Mouse (Mus musculus) MEL (cell line): ENCODE measurements at regions not wholly inside any gene's neighbourhood (a gene's known extent, or its start where the extent isn't known, plus 50 kb on each side); places are given as distances from the start of the nearest gene placed in this dataset.

Source experiments
- DNase-seq: peaks from one replicate; pipeline ENCODE4 v3.0.0; 2011; ENCODE audit warnings: low read depth, low spot score
- H3K27ac ChIP-seq: 2 replicates; pipeline ENCODE4 v1.5.1; 2012; ENCODE audit warnings: low read depth, mild to moderate bottlenecking, control low read depth, low read length, moderate library complexity; ENCODE audit not compliant: control insufficient read depth
- H3K27me3 ChIP-seq, 2 experiments: fragments of 150-350 bp in 1 of 2; sonication (generic) in 1 of 2; 2 replicates each; pipeline ENCODE4 v1.6.1; 2012; ENCODE audit warnings: low read length in 2 of 2, mild to moderate bottlenecking in 2 of 2, improper control_type of control experiment in 1 of 2, moderate library complexity in 1 of 2; ENCODE audit not compliant: insufficient read depth in 2 of 2, control insufficient read depth in 1 of 2
- H3K36me3 ChIP-seq, 2 experiments: 2 replicates each; pipeline ENCODE4 v1.6.1; 2012 to 2014; ENCODE audit warnings: low read length in 2 of 2, improper control_type of control experiment in 1 of 2, inconsistent platforms in 1 of 2, mild to moderate bottlenecking in 1 of 2; ENCODE audit not compliant: insufficient read depth in 2 of 2, control insufficient read depth in 1 of 2
- H3K4me1 ChIP-seq, 2 experiments: fragments of 150-350 bp in 1 of 2; sonication (generic) in 1 of 2; 2 replicates each; pipeline ENCODE4 v1.6.1; 2012; ENCODE audit warnings: low read length in 2 of 2, improper control_type of control experiment in 1 of 2, mild to moderate bottlenecking in 1 of 2; ENCODE audit not compliant: insufficient read depth in 2 of 2, control insufficient read depth in 1 of 2
- H3K4me3 ChIP-seq, 2 experiments: fragments of 150-350 bp in 1 of 2; sonication (generic) in 1 of 2; 2 replicates each; pipeline ENCODE4 v1.5.1; 2012; ENCODE audit warnings: low read depth in 2 of 2, low read length in 2 of 2, mild to moderate bottlenecking in 2 of 2, moderate library complexity in 2 of 2, control low read depth in 1 of 2, improper control_type of control experiment in 1 of 2; ENCODE audit not compliant: control insufficient read depth in 1 of 2, insufficient read depth in 1 of 2
- H3K79me2 ChIP-seq: 2 replicates; pipeline ENCODE4 v1.6.1; 2012; ENCODE audit warnings: mild to moderate bottlenecking, low read length, moderate library complexity; ENCODE audit not compliant: control insufficient read depth, poor library complexity, insufficient read depth
- H3K9ac ChIP-seq: 2 replicates; pipeline ENCODE4 v1.6.1; 2012; ENCODE audit warnings: low read depth, mild to moderate bottlenecking, control low read depth, low read length, moderate library complexity; ENCODE audit not compliant: control insufficient read depth, poor library complexity, severe bottlenecking
- H3K9me3 ChIP-seq: fragments of 150-350 bp; sonication (generic); replicated peaks from 2 replicates; pipeline ENCODE4 v1.6.1; 2012; ENCODE audit warnings: mild to moderate bottlenecking, low read length, improper control_type of control experiment, moderate library complexity; ENCODE audit not compliant: insufficient read depth
- BHLHE40 ChIP-seq: IDR thresholded peaks from 2 replicates; pipeline ENCODE4 v1.6.1; 2012; ENCODE audit warnings: low read depth, mild to moderate bottlenecking, inconsistent platforms, low read length, improper control_type of control experiment, borderline replicate concordance
- CHD1 ChIP-seq: IDR thresholded peaks from 2 replicates; pipeline ENCODE4 v1.6.1; 2012; ENCODE audit warnings: low read depth, mild to moderate bottlenecking, inconsistent platforms, low read length, improper control_type of control experiment
- CHD2 ChIP-seq: IDR thresholded peaks from 2 replicates; pipeline ENCODE4 v1.6.1; 2011; ENCODE audit warnings: low read length, improper control_type of control experiment
- CTCF ChIP-seq, 3 experiments: IDR thresholded peaks in 2 of 3; conservative IDR thresholded peaks in 1 of 3; 2 replicates each; pipeline ENCODE4 v1.5.1; 2011 to 2012; ENCODE audit warnings: low read length in 3 of 3, low read depth in 2 of 3, mild to moderate bottlenecking in 2 of 3, improper control_type of control experiment in 1 of 3, inconsistent platforms in 1 of 3, mixed read lengths in 1 of 3, moderate library complexity in 1 of 3; ENCODE audit not compliant: control insufficient read depth in 1 of 3, insufficient read depth in 1 of 3, poor library complexity in 1 of 3, severe bottlenecking in 1 of 3
- E2F4 ChIP-seq: IDR thresholded peaks from 2 replicates; pipeline ENCODE4 v1.6.1; 2011; ENCODE audit warnings: low read depth, low read length, improper control_type of control experiment, borderline replicate concordance
- EP300 ChIP-seq, 2 experiments: IDR thresholded peaks; 2 replicates each; pipeline ENCODE4 v1.6.1; 2011; ENCODE audit warnings: improper control_type of control experiment in 2 of 2, low read length in 2 of 2, low read depth in 1 of 2, mild to moderate bottlenecking in 1 of 2
- GABPA ChIP-seq: IDR thresholded peaks from 2 replicates; pipeline ENCODE4 v1.6.1; 2012; ENCODE audit warnings: low read depth, mild to moderate bottlenecking, inconsistent platforms, low read length, improper control_type of control experiment, moderate library complexity
- GATA1 ChIP-seq: IDR thresholded peaks from 2 replicates; pipeline ENCODE4 v1.6.1; 2011; ENCODE audit warnings: low read depth, low read length, improper control_type of control experiment
- KAT2A ChIP-seq: conservative IDR thresholded peaks from 2 replicates; pipeline ENCODE4 v1.6.1; 2012; ENCODE audit warnings: low read depth, low read length, improper control_type of control experiment, inconsistent platforms
- MAX ChIP-seq: IDR thresholded peaks from 2 replicates; pipeline ENCODE4 v1.6.1; 2011; ENCODE audit warnings: low read length, improper control_type of control experiment
- MAZ ChIP-seq: IDR thresholded peaks from 2 replicates; pipeline ENCODE4 v1.6.1; 2012; ENCODE audit warnings: low read depth, mild to moderate bottlenecking, inconsistent platforms, low read length, improper control_type of control experiment
- MEF2A ChIP-seq: IDR thresholded peaks from 2 replicates; pipeline ENCODE4 v1.6.1; 2014; ENCODE audit warnings: low read depth, mild to moderate bottlenecking, inconsistent platforms, low read length, improper control_type of control experiment; ENCODE audit not compliant: poor library complexity, insufficient replicate concordance, severe bottlenecking; ENCODE audit errors: extremely low read depth
- MYB ChIP-seq: IDR thresholded peaks from 2 replicates; pipeline ENCODE4 v1.6.1; 2011; ENCODE audit warnings: mild to moderate bottlenecking, low read depth, low read length, improper control_type of control experiment
- MYC ChIP-seq: IDR thresholded peaks from 2 replicates; pipeline ENCODE4 v1.6.1; 2011; ENCODE audit warnings: low read depth, mild to moderate bottlenecking, low read length, improper control_type of control experiment, moderate library complexity
- NELFE ChIP-seq: IDR thresholded peaks from 2 replicates; pipeline ENCODE4 v1.6.1; 2011; ENCODE audit warnings: low read depth, low read length, improper control_type of control experiment
- NRF1 ChIP-seq: IDR thresholded peaks from 2 replicates; pipeline ENCODE4 v1.6.1; 2014; ENCODE audit warnings: low read depth, mild to moderate bottlenecking, inconsistent platforms, low read length, improper control_type of control experiment, moderate library complexity; ENCODE audit not compliant: poor library complexity, insufficient read depth, severe bottlenecking
- POLR2A ChIP-seq, 2 experiments: IDR thresholded peaks; 2 replicates each; pipeline ENCODE4 v1.6.1; 2011 to 2012; ENCODE audit warnings: low read length in 2 of 2, mild to moderate bottlenecking in 2 of 2, control low read depth in 1 of 2, improper control_type of control experiment in 1 of 2, low read depth in 1 of 2, moderate library complexity in 1 of 2; ENCODE audit not compliant: control insufficient read depth in 1 of 2, insufficient read depth in 1 of 2, poor library complexity in 1 of 2
- POLR2AphosphoS5 ChIP-seq: IDR thresholded peaks from 2 replicates; pipeline ENCODE4 v1.6.1; 2012; ENCODE audit warnings: low read depth, borderline replicate concordance, mild to moderate bottlenecking, inconsistent platforms, low read length, moderate library complexity, mixed read lengths
- RAD21 ChIP-seq: IDR thresholded peaks from 2 replicates; pipeline ENCODE4 v1.6.1; 2011; ENCODE audit warnings: mild to moderate bottlenecking, low read depth, low read length, improper control_type of control experiment
- SIN3A ChIP-seq: IDR thresholded peaks from 2 replicates; pipeline ENCODE4 v1.6.1; 2012; ENCODE audit warnings: low read length, improper control_type of control experiment, inconsistent platforms
- SMC3 ChIP-seq: IDR thresholded peaks from 2 replicates; pipeline ENCODE4 v1.6.1; 2011; ENCODE audit warnings: low read depth, low read length, improper control_type of control experiment
- TBP ChIP-seq: IDR thresholded peaks from 2 replicates; pipeline ENCODE4 v1.8.0; 2011; ENCODE audit warnings: low read depth, low read length, improper control_type of control experiment
- TCF12 ChIP-seq: IDR thresholded peaks from 2 replicates; pipeline ENCODE4 v1.6.1; 2014; ENCODE audit warnings: low read depth, mild to moderate bottlenecking, inconsistent platforms, low read length, improper control_type of control experiment, moderate library complexity
- USF2 ChIP-seq, 2 experiments: IDR thresholded peaks; 2 replicates each; pipeline ENCODE4 v1.6.1; 2011 to 2012; ENCODE audit warnings: improper control_type of control experiment in 2 of 2, low read length in 2 of 2, borderline replicate concordance in 1 of 2, inconsistent platforms in 1 of 2, low read depth in 1 of 2, mild to moderate bottlenecking in 1 of 2; ENCODE audit not compliant: insufficient read depth in 1 of 2
- ZKSCAN1 ChIP-seq: IDR thresholded peaks from 2 replicates; pipeline ENCODE4 v1.6.1; 2012; ENCODE audit warnings: low read depth, mild to moderate bottlenecking, inconsistent platforms, low read length, improper control_type of control experiment, moderate library complexity
- ZMIZ1 ChIP-seq: IDR thresholded peaks from 2 replicates; pipeline ENCODE4 v1.6.1; 2012; ENCODE audit warnings: low read depth, mild to moderate bottlenecking, inconsistent platforms, low read length, improper control_type of control experiment, moderate library complexity

- H3K4me3 ChIP-seq, result no peak overlapping the region
- TF ChIP-seq TBP (no peak), BHLHE40 (no peak), SIN3A (no peak), GABPA (no peak)
- no peaks in the 10 kb centered on the region for H3K27me3 ChIP-seq
- H3K9ac ChIP-seq, result no peak overlapping the region
- peak; percentile 7 for DNase-seq
- H3K36me3 ChIP-seq, result no peaks in the 10 kb centered on the region
- H3K9me3 ChIP-seq, result no peaks in the 10 kb centered on the region
- no peak overlapping the region for H3K27ac ChIP-seq
- no peaks in the 10 kb centered on the region; a peak in 1 of 4 replicates for H3K4me1 ChIP-seq
- H3K79me2 ChIP-seq, result no peaks in the 10 kb centered on the region
Measured at GRCm38 (mm10) chr16:75304743-75305142, 281.1 kb downstream of the Lipi start.

GRCm38 (mm10) chr16:75297416-75297815 lies 288.4 kb downstream of the Lipi start:
- Histone ChIP-seq H3K9me3 (no peaks in the 10 kb centered on the region), H3K4me3 (no peak overlapping the region)

GRCm38 (mm10) chr16:75292736-75293428 lies 293.0 kb downstream of the Lipi start:
- no peaks in the 10 kb centered on the region for H3K9me3 ChIP-seq
- no peak for DNase-seq
- TF ChIP-seq TBP (no peak), ZMIZ1 (no peak), NRF1 (no peak), MYC (no peak), CHD1 (no peak), MYB (no peak), USF2 (IDR thresholded peaks at IDR 0.05; ENCODE audit: borderline replicate concordance in 1 of 2, insufficient read depth in 1 of 2, low read depth in 1 of 2, low read length in 2 of 2) (no peak), MAX (no peak), TCF12 (no peak), POLR2A (IDR thresholded peaks at IDR 0.05; ENCODE audit: control insufficient read depth in 1 of 2, insufficient read depth in 1 of 2, low read depth in 1 of 2, low read length in 2 of 2, poor library complexity in 1 of 2) (no peak), NELFE (no peak), BHLHE40 (no peak), ZKSCAN1 (no peak), MAZ (no peak), KAT2A (no peak), CTCF (IDR thresholded peaks at IDR 0.05 in 2 of 3, conservative IDR thresholded peaks at IDR 0.05 in 1 of 3; ENCODE audit: control insufficient read depth in 1 of 3, insufficient read depth in 1 of 3, low read depth in 2 of 3, low read length in 3 of 3, poor library complexity in 1 of 3, severe bottlenecking in 1 of 3) (no peak), SMC3 (no peak)

More at GRCm38 (mm10) chr16:75297416-75297815, 288.4 kb downstream of the Lipi start:
- Histone ChIP-seq H3K9ac (no peak overlapping the region), H3K36me3 (peaks cover 0 to 7% of the 10 kb centered on the region in 2 experiments; a peak in 2 of 4 replicates), H3K79me2 (no peaks in the 10 kb centered on the region), H3K27me3 (no peaks in the 10 kb centered on the region), H3K4me1 (peaks cover 2 to 9% of the 10 kb centered on the region in 2 experiments; a peak in 3 of 4 replicates), H3K27ac (no peak overlapping the region)
- TF ChIP-seq E2F4, result no peak
- no peak for TF ChIP-seq MAX
- TF ChIP-seq MAZ, result no peak
- peak; percentile 66 for TF ChIP-seq TCF12
- TF ChIP-seq CHD2, result no peak
- no peak for TF ChIP-seq MYC
- no peak for TF ChIP-seq ZMIZ1
- TF ChIP-seq RAD21, result no peak
- no peak for TF ChIP-seq SMC3
- TF ChIP-seq GATA1, result peak; percentile 34; the same call in 1 of the 2 replicates
- no peak for TF ChIP-seq CHD1
- TF ChIP-seq MEF2A, result no peak
- no peak for TF ChIP-seq POLR2AphosphoS5
- TF ChIP-seq EP300 (IDR thresholded peaks at IDR 0.05; ENCODE audit: low read depth in 1 of 2, low read length in 2 of 2), result peak; percentile 40 to 42; a peak in 2 of 4 replicates
- TF ChIP-seq NELFE, result no peak
- DNase-seq, result peak; percentile 35

More at GRCm38 (mm10) chr16:75292736-75293428, 293.0 kb downstream of the Lipi start:
- Histone ChIP-seq H3K27ac (no peak overlapping the region), H3K4me1 (peaks cover 2 to 9% of the 10 kb centered on the region in 2 experiments; a peak in 3 of 4 replicates), H3K9ac (no peak overlapping the region), H3K36me3 (peaks cover 0 to 7% of the 10 kb centered on the region in 2 experiments; a peak in 2 of 4 replicates), H3K4me3 (no peak overlapping the region), H3K79me2 (no peaks in the 10 kb centered on the region), H3K27me3 (0 out of 4 replicates have a peak, but pooled peaks cover 0 to 1% of the 10 kb centered on the region in 2 experiments)
